Mouse (Mus musculus): ENCODE measurements around the gene Aebp1.
"Not testable (repeated sequence)": the region's sequence is repeated elsewhere in the genome, so short reads cannot be mapped to it uniquely, and the experiment has no call there.

Gene Aebp1

DNA sequence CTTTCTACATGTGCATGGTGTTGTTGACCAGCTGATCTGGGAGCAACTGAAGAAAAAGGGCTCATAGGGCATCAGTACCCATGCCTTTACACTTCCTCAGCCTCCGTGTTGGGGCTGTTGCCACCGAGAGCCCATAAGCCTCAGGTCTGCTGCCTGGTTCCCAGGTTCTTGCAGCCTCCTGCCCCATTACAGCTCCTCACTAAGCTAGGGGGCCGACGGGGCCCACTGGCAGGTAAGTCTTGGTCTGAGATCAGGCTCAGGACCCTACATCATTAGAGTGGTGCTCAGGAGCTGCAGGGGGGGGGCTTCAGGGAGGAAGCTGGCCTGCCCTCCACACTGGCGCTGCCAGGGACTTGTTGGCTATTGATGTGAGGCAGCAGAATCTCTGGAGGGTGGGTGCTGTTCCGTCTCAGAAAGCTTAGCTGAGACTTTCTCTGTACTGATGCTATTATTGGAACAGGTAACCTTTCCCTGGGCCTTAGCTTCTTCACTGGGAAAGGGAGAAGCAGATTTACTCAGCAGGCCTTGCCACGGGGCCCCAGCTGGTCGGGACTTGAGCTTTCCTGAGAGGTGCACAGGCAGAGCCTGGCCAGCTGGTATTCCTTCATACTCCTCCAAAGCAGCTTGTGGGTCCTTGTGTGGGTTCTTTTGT, 5.1 kb upstream of the Aebp1 start:
- no peak for DNase-seq

DNA sequence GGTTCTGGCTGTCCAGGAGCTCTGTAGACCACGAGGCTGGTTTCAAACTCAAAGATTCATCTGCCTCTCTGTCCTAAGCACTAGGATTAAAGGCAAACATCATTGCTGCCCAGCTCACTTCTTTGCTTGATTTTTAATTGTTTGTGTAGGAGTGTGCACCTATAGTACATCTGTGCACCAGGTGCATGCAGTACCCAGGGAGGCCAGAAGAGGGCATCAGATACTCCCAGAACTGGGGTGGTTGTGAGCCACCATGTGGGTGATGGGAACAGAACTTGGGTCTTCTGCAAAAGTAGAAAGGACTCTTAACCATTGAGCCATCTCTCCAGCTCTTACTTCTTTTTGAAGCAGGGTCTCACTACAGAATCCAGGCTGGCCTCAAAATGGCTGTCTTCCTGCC, 3.0 kb upstream of the Aebp1 start:
- DNase-seq, result no peak

DNA sequence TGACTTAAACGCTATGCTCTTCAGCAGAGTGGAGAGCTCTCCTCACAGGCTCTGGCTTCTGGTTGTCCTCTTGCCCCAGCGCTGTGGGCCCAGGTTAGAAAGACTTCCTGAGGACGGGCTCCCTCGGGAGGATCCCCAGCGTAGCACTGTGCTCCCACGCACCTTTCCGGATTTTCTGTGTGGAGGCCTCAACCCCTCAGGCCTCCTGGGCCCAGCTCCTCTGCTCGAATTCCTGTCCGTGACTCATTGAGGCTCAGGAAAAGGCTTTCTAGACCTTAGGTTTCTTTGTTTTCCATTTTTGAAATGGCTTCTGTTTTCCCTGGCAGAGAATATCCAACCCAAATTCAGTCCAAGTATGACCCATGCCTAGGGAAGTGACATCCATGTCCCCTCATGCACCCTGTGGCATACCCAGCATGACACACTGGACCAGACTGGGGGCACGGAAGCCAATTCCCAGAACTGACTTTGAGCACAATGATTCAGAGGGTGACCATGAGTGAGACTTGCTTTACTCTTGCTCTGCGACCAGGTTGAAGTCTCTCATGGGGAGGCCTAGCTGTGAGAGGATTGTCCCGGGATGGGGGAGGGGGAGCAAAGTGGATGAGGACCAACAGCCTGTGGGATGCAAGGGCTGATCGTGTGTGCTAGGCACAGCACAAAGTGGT, 1.7 kb upstream of the Aebp1 start:
- no peak for DNase-seq

DNA sequence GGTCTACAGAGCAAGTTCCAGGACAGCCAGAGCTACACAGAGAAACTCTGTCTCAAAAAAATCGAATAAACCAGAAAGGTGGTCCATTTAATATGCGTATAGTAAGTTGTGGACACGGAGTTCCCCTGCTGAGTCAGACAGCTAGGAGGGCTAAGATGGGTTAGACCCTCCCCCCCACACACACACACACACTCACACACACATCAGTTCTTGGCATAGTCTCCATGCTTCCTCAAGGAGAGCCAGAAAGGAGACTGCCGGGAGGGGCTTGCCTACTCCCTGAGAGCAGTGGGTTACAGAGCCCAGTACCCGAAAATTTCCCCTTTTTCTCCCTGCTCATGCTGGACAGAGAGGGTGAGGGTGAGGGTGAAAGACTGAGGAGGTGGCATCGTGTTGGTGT, 1.1 kb upstream of the Aebp1 start:
- no peak for DNase-seq

DNA sequence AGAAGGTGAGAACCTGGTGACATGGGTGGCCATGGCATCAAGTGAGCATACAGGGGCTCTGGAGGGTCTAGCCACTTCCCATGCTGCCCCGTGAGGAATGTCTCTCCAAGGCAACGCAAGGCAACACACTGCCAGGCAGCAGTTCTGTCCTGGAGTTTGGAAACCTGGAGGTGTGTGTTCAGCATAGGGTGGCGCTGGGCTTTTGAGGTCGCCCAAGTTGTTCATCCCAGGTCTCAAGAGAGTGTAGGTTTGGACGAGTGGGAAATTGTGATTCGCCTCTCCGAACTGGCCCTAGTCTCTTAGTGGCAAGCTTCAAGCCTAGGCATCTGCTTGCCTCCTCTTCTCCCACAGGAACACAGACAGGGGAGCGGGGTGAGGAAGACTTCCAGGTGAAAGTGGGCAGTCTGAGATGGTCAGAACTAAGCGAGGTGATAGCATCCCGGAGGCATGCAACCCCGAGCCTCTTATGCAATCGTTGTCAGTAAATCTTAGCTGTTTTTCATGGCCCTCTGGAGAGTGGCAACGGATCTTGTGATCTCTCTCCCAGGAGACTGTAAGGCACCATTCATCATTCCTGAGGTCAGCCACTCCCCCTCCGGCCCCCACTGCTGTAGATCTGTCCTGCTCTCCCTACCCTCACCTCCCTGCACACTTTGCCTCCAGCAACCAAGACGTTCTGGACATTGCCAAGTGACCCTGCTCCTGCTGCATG, 803 bp downstream of the Aebp1 start:
- no peak for DNase-seq

DNA sequence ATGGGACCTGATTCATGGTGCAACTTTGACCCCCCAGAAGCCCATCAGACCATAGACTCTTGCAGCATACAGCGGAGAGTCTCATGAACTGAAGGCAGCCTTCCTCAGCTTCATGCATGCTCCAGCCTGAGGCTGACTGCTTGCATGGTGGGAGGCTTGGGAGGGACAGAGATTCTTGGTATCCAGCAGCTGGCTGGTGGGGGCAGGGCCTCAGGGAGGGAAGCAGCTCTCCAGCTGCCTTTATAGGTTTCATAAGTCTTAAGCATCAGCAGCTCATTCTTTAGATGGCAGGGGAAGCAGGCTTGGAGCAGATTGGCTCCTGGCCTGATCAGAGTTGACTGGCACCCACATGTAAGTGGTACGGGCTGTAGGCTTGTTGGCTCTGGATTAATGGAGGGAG, 5.4 kb downstream of the Aebp1 start:
- DNase-seq, result no peak

DNA sequence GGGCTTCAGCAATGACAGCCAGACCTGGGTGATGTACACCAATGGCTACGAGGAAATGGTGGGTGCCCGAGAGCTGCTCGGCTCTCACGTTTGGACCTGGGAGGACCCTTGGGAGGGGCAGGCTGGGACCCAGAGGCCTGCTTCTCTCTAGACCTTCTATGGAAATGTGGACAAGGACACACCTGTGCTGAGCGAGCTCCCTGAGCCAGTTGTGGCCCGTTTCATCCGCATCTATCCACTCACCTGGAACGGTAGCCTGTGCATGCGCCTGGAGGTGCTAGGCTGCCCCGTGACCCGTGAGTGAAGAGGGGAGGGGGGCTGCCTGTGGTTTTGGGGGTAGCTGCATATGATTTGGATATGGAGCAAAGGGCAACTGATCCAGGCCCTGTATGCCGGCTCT, 6.6 kb downstream of the Aebp1 start:
- no peak for DNase-seq

DNA sequence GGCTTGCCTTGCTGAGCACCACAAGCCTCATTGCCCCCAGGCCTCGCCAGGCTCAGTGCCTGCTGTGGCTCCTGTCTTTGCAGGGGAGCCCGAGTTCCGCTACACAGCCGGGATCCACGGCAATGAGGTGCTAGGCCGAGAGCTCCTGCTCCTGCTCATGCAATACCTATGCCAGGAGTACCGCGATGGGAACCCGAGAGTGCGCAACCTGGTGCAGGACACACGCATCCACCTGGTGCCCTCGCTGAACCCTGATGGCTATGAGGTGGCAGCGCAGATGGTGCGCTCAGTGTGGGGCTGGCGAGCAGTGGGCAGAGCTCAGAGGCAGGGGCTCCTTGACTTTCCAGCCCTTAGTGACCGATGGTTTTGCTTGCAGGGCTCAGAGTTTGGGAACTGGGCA, 7.6 kb downstream of the Aebp1 start:
- no peak for DNase-seq

DNA sequence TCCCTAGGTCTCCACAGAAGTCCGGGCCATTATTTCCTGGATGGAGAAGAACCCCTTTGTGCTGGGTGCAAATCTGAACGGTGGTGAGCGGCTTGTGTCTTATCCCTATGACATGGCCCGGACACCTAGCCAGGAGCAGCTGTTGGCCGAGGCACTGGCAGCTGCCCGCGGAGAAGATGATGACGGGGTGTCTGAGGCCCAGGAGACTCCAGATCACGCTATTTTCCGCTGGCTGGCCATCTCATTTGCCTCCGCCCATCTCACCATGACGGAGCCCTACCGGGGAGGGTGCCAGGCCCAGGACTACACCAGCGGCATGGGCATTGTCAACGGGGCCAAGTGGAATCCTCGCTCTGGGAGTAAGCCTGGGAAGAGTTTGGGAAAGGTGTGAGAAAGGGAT, 8.3 kb downstream of the Aebp1 start:
- DNase-seq, result no peak

DNA sequence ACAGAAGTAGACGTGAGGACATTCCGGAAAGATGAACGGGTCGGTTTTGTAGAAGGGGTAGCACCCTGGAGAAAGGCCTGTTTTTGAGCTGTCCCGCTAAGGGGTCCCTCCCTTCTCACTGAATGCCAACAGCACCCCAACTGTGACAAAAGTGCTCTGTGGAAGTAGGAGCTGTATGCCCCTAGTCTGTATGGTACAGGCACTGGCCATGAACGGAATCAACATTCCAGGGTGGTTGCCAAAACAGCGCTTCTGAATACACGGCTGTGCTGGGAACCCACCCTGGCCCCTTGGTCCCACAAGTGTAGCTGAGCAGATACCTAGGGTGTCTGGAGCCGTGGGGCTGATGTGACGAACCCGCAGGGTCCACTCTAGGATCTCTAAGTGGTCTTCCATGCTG, 11.0 kb downstream of the Aebp1 start:
- no peak for DNase-seq

DNA sequence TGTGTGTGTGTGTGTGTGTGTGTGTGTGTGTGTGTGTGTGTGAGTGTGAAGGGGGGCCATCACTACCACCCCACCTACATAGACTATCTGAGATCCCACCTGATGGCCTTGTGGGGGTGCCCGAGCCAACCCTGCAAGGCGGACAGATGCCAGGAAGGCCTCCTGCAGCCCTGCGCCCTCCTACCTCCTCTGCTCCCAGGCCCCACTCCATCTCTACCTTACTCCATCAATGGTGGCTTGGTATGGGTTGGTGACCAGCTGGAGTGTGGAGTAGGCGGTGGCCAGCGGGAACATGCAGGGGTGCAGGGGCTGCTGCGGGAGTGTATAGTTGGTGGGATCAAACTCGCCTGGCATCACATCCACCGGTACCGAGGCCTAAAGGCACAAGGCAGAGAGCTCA, 11.4 kb downstream of the Aebp1 start:
- DNase-seq, result no peak

DNA sequence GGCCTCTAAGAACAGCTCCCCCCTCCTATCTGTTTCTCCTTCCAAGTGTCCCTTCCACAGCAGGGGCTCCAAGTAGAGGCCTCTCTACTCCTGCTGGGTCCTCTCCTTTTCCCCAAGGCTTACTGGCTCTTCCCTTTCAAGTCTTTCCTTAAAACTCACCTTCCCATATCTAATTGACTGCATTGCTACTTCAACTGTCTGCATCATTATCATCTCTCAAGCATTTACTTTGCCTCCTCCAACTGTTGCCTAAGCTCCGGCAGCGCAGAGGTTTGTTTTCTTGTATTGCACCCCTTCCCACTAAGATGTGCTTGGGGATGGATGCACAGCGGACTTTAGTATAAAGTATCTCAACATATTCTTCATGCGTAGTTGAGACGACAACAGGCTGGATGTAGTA, 15.7 kb downstream of the Aebp1 start:
- DNase-seq, result no peak

DNA sequence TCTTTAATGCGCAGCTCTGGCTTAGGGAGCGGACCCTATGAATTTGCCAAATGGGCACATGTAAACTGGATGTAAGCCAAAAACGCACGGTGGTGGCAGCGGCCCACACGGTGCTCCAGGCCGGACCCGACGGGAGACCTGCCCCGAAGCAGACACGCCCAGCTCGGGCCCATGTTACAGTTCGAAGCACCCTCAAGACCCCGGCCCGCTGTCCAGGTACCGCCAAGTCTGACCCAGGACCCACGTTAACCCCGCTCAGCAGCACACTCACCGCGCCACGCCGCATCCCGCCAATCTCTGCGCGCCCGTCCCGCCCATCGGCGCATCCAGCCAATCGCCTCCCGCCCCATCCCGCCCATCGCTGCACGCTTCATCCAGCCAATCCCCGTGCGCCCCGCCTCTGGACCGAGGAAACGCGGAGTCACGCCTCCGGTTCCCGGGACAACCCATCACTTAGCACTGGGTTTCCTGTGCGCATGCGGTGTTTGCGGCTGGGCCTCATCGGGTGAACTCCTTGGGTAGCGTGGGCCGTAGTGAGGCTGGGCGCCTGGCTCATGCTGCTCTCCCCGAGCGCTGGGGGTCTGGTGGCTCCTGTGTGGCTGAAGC, 16.3 kb downstream of the Aebp1 start, which contains the start of gene Pold2:
Pold2 (minus strand) TSS at position 372 of the 606 bp plus-strand sequence.
- peak; percentile 98 for DNase-seq

DNA sequence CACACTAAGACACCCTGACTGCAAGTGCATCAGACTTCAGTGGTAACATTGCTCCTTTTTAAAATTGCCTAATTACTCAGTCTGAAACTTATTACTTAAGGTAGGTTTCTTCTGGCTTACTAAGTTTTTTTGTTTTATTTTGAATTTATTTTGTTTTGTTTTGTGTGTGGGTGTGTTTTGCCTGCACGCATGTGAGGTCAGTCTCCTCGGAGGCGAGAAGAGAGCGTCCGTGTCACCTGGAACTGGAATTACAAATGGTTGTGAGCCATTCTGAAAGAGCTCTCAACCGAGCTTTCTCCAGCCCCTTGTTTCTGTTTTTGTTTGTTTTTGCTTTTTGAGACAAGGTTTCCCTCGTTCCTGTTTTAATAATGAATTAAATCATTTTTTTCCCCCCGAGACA, 16.9 kb downstream of the Aebp1 start:
- DNase-seq, result no peak

DNA sequence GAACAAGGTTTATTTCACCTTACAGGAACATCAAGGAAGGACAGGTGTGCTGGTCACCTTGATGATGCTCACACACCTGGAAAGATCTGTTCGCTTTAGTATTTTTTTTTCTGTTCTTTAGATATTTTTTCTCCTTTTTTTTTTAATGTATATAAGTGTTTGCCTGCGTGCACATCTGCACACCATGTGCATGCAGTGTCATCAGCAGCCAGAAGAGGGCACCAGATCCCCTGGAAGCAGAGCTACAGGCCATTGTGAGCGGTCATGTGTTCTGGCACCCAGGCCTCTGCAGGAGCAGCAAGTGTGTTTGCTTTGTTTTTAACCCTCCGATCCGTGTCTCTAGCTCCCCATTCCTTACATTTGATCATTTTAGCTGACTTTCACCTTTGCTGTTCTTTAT, 18.2 kb downstream of the Aebp1 start:
- peak; percentile 60 for DNase-seq

DNA sequence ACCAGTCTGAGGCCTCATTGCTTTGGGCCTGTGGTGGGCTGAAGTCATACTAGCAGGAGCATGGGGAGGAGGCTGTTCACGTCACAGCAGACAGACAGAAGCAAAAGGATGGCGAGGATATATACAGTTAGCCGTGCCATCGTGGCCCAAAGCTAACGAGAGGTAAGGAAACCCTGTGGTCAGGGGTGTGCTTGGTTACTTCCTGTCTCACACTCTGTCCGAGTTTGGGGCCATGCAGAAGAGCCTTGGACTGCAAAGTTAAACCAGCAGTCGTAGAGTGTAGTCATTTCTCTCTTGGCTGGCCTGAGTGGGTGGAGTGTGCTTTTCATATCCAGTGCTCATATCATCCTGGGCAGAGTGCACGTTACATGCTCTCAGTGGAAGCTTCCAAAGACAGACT, 20.8 kb downstream of the Aebp1 start:
- DNase-seq, result no peak

DNA sequence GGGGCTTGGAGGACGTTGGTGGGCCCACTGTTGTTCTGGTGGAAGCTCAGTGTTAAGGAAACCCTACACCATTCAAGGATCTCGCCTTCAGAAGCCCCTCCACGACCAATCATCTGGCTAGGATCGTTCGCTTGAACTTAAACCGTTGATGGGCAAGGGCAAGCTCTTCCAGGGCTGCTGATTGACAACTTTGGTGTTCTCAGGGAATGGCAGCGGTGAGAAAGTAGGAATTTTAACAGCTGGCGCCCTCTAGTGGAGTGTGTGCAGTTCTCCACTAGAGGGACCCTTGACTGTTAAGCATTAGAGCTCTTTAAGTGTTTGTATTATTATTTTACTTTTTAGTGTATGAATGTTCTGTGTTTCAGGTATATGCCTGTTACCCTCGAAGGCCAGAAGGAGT, 24.4 kb downstream of the Aebp1 start:
- DNase-seq, result no peak

DNA sequence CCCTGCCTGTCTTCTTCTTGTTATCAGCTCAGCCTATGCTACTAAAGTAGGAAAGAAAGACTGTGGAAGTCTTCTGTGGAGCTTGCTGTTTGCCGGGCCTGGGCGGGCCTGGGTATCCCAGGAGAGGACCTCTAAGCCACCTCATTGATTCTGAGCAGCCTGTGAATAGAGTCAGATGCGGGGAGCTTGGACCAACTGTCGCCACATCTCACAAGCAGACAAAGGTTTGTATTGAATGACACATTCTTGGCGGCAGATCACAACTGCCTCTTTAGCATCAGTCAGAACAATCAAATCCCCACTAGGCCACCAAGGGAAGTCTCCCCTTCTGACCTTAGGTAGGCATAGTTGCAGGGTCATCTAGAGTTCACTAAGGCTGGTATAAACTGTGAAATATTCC, 25.5 kb downstream of the Aebp1 start:
- no peak for DNase-seq

DNA sequence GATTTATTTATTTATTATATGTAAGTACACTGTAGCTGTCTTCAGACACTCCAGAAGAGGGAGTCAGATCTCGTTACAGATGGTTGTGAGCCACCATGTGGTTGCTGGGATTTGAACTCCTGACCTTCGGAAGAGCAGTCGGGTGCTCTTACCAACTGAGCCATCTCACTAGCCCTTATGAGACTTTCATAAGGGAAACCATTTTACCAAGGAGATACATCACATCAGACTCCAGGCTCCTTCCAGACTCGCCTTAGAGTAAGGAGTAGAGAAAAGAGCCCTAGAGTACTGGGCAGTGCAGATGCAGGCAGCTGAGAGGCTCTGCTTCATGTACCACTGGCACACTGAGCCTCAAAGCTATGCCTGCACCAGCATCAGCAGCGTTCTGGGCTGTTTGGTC, 26.8 kb downstream of the Aebp1 start:
- not testable (repeated sequence) for DNase-seq

DNA sequence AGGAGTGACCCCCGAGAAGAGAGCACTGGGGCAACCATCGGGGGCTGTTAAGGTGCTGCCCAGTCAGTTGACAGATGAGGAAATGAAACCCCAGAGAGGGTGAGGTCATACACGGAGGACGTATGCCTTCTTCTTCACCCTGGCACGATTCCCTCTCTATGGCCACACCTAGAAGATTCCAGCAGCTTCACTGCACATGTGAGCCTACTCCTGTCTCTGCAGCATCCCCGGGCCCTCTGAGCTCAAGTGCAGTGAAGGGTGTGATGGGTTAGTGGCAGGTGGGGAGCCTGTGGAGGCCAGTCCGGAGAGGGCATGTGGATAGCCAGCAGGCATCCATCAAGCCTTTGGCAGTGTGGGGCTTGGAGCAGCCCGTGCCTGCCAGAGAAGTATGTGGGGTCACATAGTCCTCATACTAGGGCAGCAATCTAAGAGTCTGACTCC, 30.4 kb downstream of the Aebp1 start:
- no peak for DNase-seq

DNA sequence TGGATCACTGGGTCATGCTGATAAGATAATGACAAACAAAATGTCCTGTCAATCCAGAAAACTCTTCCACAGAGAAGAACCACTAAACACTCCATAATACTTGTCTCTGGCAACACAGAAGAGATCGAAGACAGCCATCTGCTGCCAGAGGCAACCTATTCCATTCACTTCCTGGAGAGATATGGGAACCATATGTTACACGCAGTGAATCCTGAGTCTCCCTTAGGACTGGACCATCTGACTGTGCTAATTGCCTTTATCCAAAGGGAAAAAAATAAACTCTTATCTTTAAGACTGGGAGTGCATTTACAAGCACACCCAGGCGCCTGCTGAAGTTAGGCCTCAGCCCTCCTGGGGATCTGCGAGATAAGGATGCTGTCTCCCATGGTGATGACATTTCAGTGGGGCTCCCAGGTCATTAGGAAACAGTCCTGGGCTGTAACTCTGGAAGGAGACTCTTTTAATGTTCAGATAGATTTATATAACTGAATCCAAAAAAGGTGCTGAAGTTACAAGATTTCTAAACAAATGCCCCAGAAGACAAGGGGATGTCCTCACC, 31.1 kb downstream of the Aebp1 start:
- peak; percentile 45 for DNase-seq

DNA sequence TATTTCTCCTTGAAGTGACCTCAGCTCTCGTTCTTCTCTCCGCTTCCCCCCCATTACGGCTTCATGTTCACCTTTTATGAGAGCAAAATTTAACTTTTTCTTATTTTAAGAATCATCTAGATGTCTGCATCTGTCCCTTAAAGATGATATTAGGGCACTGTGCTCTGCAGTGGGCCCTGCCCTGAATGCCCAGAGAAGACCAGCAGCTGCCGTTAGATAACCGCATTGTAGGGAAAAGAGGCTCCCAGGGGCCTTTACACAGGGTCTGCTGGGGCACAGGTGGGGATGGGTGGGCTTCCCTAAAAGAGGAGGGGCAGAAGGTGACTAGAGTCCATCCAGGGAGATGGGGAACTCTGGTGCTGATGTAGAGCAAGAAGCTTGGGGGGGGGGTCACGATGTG, 32.1 kb downstream of the Aebp1 start:
- DNase-seq, result no peak

DNA sequence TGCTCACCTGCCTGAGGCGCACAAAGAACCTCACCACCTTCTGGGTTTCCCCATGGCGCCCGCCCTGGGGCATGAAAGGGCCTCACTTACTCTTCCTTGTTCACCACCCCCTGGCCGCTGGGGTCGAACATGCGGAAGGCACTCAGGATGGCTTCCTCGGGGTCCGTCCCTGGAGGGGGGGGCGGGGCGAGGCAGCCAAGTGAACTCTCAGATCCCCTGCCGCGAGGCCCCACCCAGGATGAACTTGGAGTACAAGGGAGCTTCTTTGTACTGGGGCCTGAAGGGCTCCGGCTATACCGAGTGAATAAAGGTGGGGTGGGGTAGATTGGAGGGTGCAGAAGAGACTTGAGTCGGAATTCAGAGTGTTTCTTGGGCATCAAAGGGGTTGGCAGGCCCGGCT, 35.5 kb downstream of the Aebp1 start:
- no peak for DNase-seq

DNA sequence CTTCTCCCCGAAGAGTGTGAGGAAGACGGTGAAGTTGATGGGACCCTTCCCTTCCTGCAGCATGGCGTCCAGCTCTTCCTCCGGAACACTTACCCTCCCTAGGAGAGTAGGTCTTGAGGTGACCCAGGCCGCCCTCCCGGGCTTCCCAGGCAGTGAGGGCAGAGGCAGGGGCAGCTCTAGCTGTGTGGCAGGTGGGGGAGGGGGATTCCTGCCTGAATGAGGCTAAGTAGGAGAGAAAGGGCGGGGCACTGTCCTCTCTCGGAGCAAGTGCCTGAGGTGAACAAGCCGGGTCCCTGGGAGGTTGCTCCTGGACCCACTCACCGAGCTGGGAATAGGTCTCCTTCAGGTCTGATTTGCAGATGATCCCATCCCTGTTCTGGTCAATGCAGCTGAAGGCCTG, 36.1 kb downstream of the Aebp1 start:
- no peak for DNase-seq

Measured in layer of hippocampus, adult 9-11 months (tissue).